Mouse (Mus musculus) forebrain, embryonic 13.5 days (tissue): ENCODE data around the gene Stxbp1. TPM values are rescaled to one million over a fixed set of nuclear protein-coding genes. Genes with fewer than 3 reads are reported as not detected.

Source experiments
- polyA plus RNA-seq: library from polyadenylated mRNA; unstranded; fragments of >200 nt; fragmentation: Nextera tagmentation; extraction: Ambion mirVana; gene quantifications from 2 replicates; pipeline ENCODE4 v1.2.1, GENCODE M21; 2015

Stxbp1 gene
- polyA plus RNA-seq, 1 experiment from 2014 or later: 97.5 TPM

Other genes starting within 250 kb of the Stxbp1 start
- gene St6galnac6, start 247.5 kb downstream of the Stxbp1 start, polyA plus RNA-seq: 10.0 and 10.8 TPM in 2 replicates
- gene Ak1, start 225.5 kb downstream of the Stxbp1 start, polyA plus RNA-seq: 48.8 and 48.9 TPM in 2 replicates
- gene Eng, start 200.7 kb downstream of the Stxbp1 start, polyA plus RNA-seq: 20.4 and 21.2 TPM in 2 replicates
- gene Fpgs, start 143.1 kb downstream of the Stxbp1 start, polyA plus RNA-seq: 14.2 and 15.7 TPM in 2 replicates
- 90.3 and 99.9 TPM in 2 replicates for gene Cdk9, start 134.2 kb downstream of the Stxbp1 start, polyA plus RNA-seq
- gene Sh2d3c, start 126.2 kb downstream of the Stxbp1 start, polyA plus RNA-seq: 23.5 and 29.2 TPM in 2 replicates
- 1.6 and 2.5 TPM in 2 replicates for gene 6330409D20Rik, start 106.2 kb downstream of the Stxbp1 start, polyA plus RNA-seq
- gene Tor2a, start 90.0 kb downstream of the Stxbp1 start, polyA plus RNA-seq: 55.8 and 62.2 TPM in 2 replicates
- 0.43 and 0.48 TPM in 2 replicates for gene Ttc16, start 71.6 kb downstream of the Stxbp1 start, polyA plus RNA-seq
- gene Ptrh1, start 71.5 kb downstream of the Stxbp1 start, polyA plus RNA-seq: 4.6 and 5.4 TPM in 2 replicates
- 0.45 and 1.4 TPM in 2 replicates for gene Cfap157, start 62.8 kb downstream of the Stxbp1 start, polyA plus RNA-seq
- gene Fam129b, start 28.9 kb upstream of the Stxbp1 start, polyA plus RNA-seq: 21.1 and 23.7 TPM in 2 replicates
- 111 and 118 TPM in 2 replicates for gene Rpl12, start 114.3 kb upstream of the Stxbp1 start, polyA plus RNA-seq
- 14.8 and 15.5 TPM in 2 replicates for gene Lrsam1, start 114.4 kb upstream of the Stxbp1 start, polyA plus RNA-seq
- 15.4 and 18.3 TPM in 2 replicates for gene Slc2a8, start 134.8 kb upstream of the Stxbp1 start, polyA plus RNA-seq